Mouse (Mus musculus) kidney, embryonic 16.5 days (tissue): ENCODE measurements at regions not wholly inside any gene's neighbourhood (a gene's known extent, or its start where the extent isn't known, plus 50 kb on each side); places are given as distances from the start of the nearest gene placed in this dataset.

Experiments
- ATAC-seq: fragments of 200-750 bp; cut with Nextera tagmentation; 2 replicates; pipeline ENCODE4 v1.8.0; 2017; ENCODE audit warnings: moderate TSS enrichment; ENCODE audit not compliant: low FRiP score, low TSS enrichment
- H3K27ac ChIP-seq: fragments of 300-500 bp; sonication (generic); 2 replicates; pipeline ENCODE4 v1.5.1; 2014; ENCODE audit warnings: low read length
- H3K27me3 ChIP-seq: fragments of 300-500 bp; sonication (generic); 2 replicates; pipeline ENCODE4 v1.6.1; 2014; ENCODE audit warnings: low read length, control low read depth, mixed read lengths; ENCODE audit not compliant: insufficient read depth
- H3K36me3 ChIP-seq: fragments of 300-500 bp; sonication (generic); 2 replicates; pipeline ENCODE4 v1.6.1; 2014; ENCODE audit warnings: low read length, control low read depth, mixed read lengths; ENCODE audit not compliant: insufficient read depth
- H3K4me1 ChIP-seq: fragments of 300-500 bp; sonication (generic); 2 replicates; pipeline ENCODE4 v1.6.1; 2014; ENCODE audit warnings: low read length, control low read depth, mixed read lengths; ENCODE audit not compliant: insufficient read depth
- H3K4me2 ChIP-seq: fragments of 300-500 bp; sonication (generic); replicated peaks from 2 replicates; pipeline ENCODE4 v1.6.1; 2014; ENCODE audit warnings: low read depth, low read length
- H3K4me3 ChIP-seq: fragments of 300-500 bp; sonication (generic); 2 replicates; pipeline ENCODE4 v1.5.1; 2014; ENCODE audit warnings: mild to moderate bottlenecking, low read length
- H3K9ac ChIP-seq: fragments of 300-500 bp; sonication (generic); replicated peaks from 2 replicates; pipeline ENCODE4 v1.6.1; 2014; ENCODE audit warnings: low read length
- H3K9me3 ChIP-seq: fragments of 300-500 bp; sonication (generic); 2 replicates; pipeline ENCODE4 v1.6.1; 2016; ENCODE audit warnings: low read length, control low read depth
- WGBS: fragments of 180-500 bp; shearing (Covaris S2); extraction: QIAGEN DNeasy Blood & Tissue Kit; methylation state at CpG from one replicate; pipeline ENCODE4 v1.1.7; 2014; 5-methylcytosine and 5-hydroxymethylcytosine counted together

DNA sequence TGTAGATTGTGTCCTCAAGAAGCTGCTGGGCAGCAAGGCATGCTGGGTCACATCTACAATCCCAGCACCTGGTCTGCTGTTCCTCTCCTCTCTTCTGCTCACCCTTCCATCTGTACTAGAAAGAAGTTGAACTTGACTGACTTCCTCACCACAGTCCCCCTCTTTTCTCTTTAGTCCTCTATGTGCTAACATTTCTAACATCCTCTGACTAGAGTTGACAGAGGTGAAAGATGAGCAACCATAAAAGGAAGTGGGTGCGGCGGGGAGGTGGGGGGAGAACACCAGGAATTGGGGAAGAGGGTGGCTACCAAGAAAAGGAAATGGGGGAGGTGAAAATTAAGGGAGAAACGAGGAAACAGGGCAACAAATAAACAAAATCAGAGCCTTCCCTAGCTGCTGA lies 319.3 kb downstream of the Insc start:
- Histone ChIP-seq H3K27me3 (no peaks in the 10 kb centered on the region), H3K4me2 (no peak overlapping the region), H3K9ac (no peak overlapping the region), H3K27ac (no peak overlapping the region), H3K9me3 (no peaks in the 10 kb centered on the region), H3K4me1 (no peaks in the 10 kb centered on the region), H3K36me3 (no peaks in the 10 kb centered on the region), H3K4me3 (no peak overlapping the region)
- 48% methylated on average over 3 of the region's 3 CpGs for WGBS
- no peak for ATAC-seq

DNA sequence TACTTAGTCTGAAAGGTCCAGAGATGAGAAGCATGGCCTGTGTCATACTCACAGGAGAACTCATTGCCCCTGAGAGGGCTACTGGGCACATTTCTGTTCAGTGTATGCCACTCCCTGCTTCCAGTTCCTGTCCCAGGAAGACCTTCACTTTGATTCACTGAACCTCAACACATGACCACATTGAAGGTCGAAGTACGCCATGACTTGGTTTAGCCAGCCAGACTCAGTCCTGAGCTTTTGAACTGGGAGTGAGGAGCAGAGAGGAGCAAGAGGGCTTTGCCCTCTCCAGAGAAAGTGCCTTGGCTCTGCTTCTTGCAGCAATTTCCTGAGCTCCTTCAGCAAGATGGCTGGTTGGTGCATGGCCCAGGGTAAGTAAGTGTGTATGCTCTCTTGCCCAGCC lies 324.1 kb downstream of the Insc start:
- no peak for ATAC-seq
- H3K4me1 ChIP-seq, result no peaks in the 10 kb centered on the region
- WGBS, result 83% methylated on average over 2 of the region's 2 CpGs
- no peaks in the 10 kb centered on the region for H3K36me3 ChIP-seq
- no peak overlapping the region for H3K4me3 ChIP-seq
- no peak overlapping the region for H3K4me2 ChIP-seq
- H3K27ac ChIP-seq, result no peak overlapping the region
- no peaks in the 10 kb centered on the region for H3K9me3 ChIP-seq
- no peaks in the 10 kb centered on the region for H3K27me3 ChIP-seq
- no peak overlapping the region for H3K9ac ChIP-seq

DNA sequence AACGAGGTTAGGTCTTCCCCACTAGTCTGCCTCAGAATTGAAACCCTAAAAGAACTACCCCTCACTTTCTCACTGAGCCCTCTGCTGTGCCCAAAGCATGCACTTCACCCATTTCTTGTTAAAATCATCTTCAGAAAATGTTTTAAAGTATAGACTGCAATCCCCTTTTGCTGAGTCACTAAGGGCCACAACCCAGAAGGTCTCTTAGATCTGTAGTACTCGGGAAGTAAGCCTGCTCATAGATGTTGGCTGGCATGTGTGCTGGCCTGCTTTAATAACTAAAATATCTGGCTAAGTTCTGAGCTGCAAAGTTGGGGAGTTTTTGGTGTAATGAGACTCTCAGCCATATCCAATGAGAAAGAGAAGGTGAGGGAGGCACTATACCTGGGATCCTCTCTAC lies 329.9 kb downstream of the Insc start:
- no peaks in the 10 kb centered on the region for H3K36me3 ChIP-seq
- 72% methylated on average over 2 of the region's 2 CpGs for WGBS
- no peak overlapping the region for H3K4me2 ChIP-seq
- H3K4me1 ChIP-seq, result no peaks in the 10 kb centered on the region
- H3K9me3 ChIP-seq, result no peaks in the 10 kb centered on the region
- no peaks in the 10 kb centered on the region for H3K27me3 ChIP-seq
- no peak for ATAC-seq
- no peak overlapping the region for H3K27ac ChIP-seq
- no peak overlapping the region for H3K4me3 ChIP-seq
- no peak overlapping the region for H3K9ac ChIP-seq

DNA sequence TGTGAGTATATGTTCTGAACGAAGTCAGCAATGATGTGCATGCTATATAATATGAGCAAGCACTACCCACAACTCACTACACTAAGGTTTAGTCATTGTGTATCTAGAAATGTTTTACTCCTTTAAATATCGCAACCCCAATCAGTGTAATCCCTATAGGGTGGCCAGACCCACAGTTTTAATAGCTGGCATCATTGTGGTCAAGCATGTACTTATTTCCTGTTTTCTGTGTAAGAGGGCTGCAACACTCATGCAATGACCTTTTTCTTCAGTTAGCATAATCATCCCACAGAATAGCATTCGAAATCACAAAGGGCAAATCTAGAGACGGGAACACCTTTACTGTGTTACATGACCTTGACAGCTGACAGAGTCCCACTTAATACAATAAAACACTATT lies 333.3 kb downstream of the Insc start:
- 81% methylated on average over 4 of the region's 4 CpGs for WGBS
- H3K36me3 ChIP-seq, result no peaks in the 10 kb centered on the region
- no peaks in the 10 kb centered on the region for H3K4me1 ChIP-seq
- H3K9ac ChIP-seq, result no peak overlapping the region
- H3K4me2 ChIP-seq, result no peak overlapping the region
- ATAC-seq, result no peak
- no peaks in the 10 kb centered on the region for H3K27me3 ChIP-seq
- no peak overlapping the region for H3K27ac ChIP-seq
- H3K4me3 ChIP-seq, result no peak overlapping the region
- H3K9me3 ChIP-seq, result no peaks in the 10 kb centered on the region

DNA sequence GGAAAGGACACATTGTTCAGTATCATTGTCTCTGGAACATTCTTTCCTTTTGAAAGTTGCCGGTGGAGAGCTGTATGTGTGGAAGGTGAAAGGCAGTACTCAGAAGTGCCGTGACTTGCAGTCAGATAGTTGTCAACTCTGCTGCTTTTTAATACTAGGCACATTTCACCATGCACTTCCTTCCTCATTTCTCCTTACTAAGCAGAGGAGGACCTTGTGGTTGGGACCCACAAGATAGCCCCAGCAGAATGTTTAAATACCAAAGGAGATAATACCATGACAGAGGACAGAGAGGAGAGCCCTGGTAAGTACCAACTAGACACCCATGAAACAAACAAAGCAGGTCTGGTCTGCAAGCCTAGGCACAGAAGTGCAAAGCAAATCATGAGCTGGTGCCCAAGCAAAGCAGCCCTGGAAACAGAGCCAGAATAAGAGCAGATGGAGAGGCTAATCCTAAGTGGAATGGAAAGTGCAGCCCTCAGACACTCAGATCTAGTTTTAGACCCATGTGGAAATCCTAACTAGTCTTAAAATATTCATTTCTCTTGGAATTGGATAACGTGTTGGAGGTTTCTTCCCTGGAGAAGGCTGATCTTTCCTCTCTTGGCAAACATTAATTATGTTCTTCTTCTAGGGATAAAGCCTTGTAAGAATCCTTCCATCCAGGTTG lies 341.4 kb downstream of the Insc start:
- Histone ChIP-seq H3K36me3 (no peaks in the 10 kb centered on the region), H3K9me3 (no peaks in the 10 kb centered on the region), H3K27ac (no peak overlapping the region), H3K27me3 (no peaks in the 10 kb centered on the region), H3K4me1 (no peaks in the 10 kb centered on the region), H3K9ac (no peak overlapping the region), H3K4me3 (no peak overlapping the region), H3K4me2 (no peak overlapping the region)
- no peak for ATAC-seq
- 87% methylated on average over 3 of the region's 3 CpGs for WGBS

DNA sequence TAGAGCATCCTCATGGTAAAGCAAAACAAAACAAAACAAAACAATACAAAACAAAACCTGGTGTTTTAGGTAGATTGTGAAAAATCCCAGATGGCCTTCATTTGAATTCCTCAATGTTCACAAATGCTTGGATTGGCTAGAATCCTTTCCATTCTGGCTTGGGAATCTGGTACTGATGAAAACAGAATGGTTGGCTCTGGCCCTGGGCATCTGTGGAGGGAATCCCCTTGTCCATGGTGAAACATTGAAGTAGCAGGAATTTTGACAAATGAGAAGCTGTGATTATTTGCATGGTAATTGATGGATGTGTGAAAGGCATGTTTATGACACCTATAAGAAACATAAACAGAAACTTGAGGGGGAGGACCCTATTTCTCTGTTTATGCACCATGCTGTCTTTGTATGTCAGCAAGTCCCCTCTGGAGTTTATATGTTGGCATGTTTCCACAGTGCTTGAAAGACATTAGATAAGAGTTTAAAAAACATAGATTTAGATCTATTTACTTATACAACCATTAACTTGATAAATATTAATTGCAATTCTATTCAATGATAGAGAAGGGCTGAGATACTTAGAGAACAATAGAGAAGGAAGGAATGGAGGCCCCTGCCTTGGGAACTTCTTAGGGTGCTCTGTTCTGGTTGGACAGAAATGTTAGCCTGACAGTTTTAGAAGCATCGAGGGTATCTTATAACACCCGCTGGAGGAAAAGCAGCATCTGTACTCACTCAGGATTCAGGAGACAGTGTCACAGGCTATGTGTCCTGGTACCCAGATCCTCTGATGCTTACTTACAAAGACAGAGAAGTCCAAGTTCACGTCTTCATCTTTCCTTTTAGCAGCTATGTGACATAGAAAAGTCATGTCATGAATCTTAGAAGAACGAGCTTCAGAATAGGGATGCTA lies 343.3 kb downstream of the Insc start:
- ATAC-seq, result no peak

DNA sequence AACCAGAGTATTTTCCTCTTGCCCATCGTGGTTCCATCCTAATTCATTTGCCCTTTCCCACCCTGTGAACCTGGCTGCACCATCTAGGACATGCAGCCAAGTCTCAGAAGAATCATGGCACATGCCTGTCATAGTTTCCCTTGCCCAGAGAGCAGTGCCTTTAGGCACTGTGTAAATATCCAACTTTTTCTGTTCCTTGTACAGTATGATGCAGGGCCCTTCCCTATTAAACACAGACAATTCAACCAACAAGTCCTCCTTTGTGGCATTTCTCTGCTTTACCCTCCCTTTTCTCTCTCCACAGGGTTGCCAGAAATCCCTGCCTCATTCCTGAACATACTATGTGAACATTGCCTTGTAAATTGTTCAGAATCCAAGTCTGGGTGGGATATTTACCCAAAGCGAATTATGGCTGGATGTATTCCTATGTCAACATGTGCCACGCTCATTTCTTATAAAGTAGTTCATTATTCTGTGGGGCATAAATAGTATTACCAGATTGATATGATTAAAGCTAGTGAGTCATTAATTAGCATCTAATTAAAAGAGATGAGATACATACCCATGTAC lies 349.1 kb downstream of the Insc start:
- H3K4me1 ChIP-seq, result no peaks in the 10 kb centered on the region
- H3K27ac ChIP-seq, result no peak overlapping the region
- no peaks in the 10 kb centered on the region for H3K9me3 ChIP-seq
- WGBS, result 74% methylated on average over 3 of the region's 3 CpGs
- ATAC-seq, result no peak
- no peak overlapping the region for H3K4me2 ChIP-seq
- H3K9ac ChIP-seq, result no peak overlapping the region
- no peaks in the 10 kb centered on the region for H3K36me3 ChIP-seq
- H3K27me3 ChIP-seq, result no peaks in the 10 kb centered on the region
- no peak overlapping the region for H3K4me3 ChIP-seq

More for the DNA sequence above, 343.3 kb downstream of the Insc start:
- Histone ChIP-seq H3K4me2 (no peak overlapping the region), H3K27me3 (no peaks in the 10 kb centered on the region), H3K4me1 (no peaks in the 10 kb centered on the region), H3K9ac (no peak overlapping the region), H3K4me3 (no peak overlapping the region), H3K27ac (no peak overlapping the region), H3K36me3 (no peaks in the 10 kb centered on the region), H3K9me3 (no peaks in the 10 kb centered on the region)
- WGBS, result 34% methylated on average over 4 of the region's 4 CpGs

DNA sequence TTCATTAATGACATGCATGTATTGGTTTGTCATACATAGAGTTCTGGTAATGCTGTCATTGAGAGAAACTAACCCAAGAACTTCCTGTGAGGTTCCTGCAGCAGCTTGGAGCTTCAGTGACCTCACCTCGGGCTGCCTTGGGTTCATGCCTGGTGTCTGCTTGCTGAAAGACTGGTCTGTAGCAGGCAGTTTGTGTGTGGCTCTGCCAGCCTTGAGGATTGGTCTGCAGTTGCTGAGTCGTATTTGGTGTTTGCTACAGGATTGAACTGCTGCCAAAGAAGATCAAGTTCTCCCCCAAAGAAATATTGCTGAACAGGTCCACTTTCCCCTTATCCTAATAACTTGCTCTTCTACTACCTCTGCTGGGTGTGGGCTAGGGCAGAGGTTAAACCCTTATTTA lies 362.5 kb downstream of the Insc start:
- no peaks in the 10 kb centered on the region for H3K9me3 ChIP-seq
- ATAC-seq, result no peak
- H3K9ac ChIP-seq, result no peak overlapping the region
- no peaks in the 10 kb centered on the region for H3K27me3 ChIP-seq
- no peaks in the 10 kb centered on the region for H3K4me1 ChIP-seq
- H3K27ac ChIP-seq, result no peak overlapping the region
- H3K4me2 ChIP-seq, result no peak overlapping the region
- 70% methylated on average over 2 of the region's 2 CpGs for WGBS
- H3K4me3 ChIP-seq, result no peak overlapping the region
- H3K36me3 ChIP-seq, result no peaks in the 10 kb centered on the region

DNA sequence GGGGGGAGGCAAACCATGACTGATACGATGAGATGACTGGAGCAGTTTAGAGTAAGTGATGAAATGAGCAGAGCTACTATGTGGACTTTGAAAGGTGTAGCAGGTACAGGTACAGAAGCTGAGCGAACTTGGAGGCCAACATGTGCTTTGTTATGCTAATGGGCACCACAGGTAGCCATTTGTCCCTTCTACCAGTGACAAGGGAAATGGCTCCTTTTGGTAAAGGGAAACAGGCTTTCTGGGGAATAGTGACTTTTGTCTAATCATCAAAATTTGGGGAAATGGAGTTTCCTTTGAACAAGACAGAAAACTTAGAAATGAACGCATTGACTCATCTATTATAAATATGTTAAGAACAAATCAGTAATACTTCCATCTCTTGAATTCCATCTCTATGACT lies 368.8 kb downstream of the Insc start:
- Histone ChIP-seq H3K4me2 (no peak overlapping the region), H3K27me3 (no peaks in the 10 kb centered on the region), H3K9me3 (no peaks in the 10 kb centered on the region), H3K27ac (no peak overlapping the region), H3K4me1 (no peaks in the 10 kb centered on the region), H3K36me3 (no peaks in the 10 kb centered on the region), H3K4me3 (no peak overlapping the region), H3K9ac (no peak overlapping the region)
- no peak for ATAC-seq
- 76% methylated on average over 3 of the region's 3 CpGs for WGBS

DNA sequence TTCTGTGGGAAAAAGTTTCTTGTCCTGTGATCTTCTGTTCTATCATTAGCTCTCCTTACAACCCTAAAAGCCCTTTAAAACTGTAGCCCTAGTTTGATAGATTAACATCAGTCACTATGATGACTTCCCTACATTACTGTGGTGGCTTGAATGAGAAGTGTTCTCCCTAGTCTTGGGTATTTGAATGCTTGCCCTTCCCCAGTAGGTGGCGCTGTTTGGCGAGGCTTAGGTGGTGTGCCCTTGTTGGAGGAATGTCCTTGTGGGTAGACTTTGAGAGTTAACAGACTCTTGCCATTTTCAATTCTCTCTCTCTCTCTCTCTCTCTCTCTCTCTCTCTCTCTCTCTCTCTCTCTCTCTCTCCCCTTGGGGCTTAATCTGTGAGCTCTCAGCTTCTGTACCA lies 379.8 kb downstream of the Insc start:
- Histone ChIP-seq H3K4me3 (no peak overlapping the region), H3K9ac (no peak overlapping the region), H3K9me3 (no peaks in the 10 kb centered on the region), H3K4me1 (no peaks in the 10 kb centered on the region), H3K27me3 (no peaks in the 10 kb centered on the region), H3K36me3 (no peaks in the 10 kb centered on the region), H3K27ac (no peak overlapping the region), H3K4me2 (no peak overlapping the region)
- WGBS, result 58% methylated on average over 2 of the region's 2 CpGs
- no peak for ATAC-seq
